Mouse (Mus musculus) frontal cortex, adult (tissue): ENCODE measurements around the gene Tceal6.
A peak's percentile ranks its signal among the peaks of the same experiment; 100 is the strongest.
"Not testable (repeated sequence)": the region's sequence is repeated elsewhere in the genome, so short reads cannot be mapped to it uniquely, and the experiment has no call there.

Experiments used
- ATAC-seq: cut with Nextera tagmentation; 2 replicates; pipeline ENCODE4 v1.9.2; 2017; ENCODE audit warnings: mild to moderate bottlenecking, moderate library complexity, mixed read lengths; ENCODE audit not compliant: low TSS enrichment

Tceal6 gene

DNA sequence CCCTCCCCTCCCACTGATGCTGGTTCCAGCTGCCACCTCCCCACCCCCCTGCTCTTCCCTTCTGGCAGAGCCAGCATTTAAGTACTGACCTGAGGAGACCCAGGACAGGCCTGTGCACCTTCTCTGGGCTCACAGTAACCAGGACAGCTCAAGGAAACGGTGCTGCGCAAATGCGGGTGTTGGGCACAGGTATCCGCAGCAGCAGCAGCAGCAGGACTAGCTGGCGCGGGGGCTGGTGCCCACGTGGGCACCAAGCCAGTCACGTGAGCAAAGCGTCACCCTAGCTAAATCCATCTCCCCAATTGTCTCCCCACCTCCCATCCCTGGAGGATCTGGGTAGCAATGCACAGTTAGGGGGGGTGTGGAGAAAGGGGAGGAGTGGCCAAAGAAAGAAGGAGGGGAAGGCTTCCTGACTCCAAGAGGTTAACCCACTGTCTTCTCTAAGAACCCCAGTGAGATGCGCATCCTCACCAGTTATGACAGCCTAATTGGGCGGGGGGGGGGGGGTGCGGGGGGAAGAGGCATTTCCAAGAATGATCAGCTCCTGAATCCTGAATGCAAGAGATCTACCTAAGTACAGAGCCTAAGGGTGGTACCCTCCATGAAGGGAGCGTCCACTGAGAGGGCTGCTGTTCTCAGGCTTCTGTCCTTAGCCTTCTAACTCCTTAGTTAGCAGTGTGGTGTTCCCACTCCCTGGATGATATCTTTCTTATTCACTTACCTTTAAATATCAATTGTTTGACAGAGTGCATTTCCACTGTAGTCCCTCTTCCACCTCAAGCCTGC, at the start of gene Tceal6:
Gene Tceal6 (minus strand): TSS at position 252 of the 786 bp plus-strand sequence.
- peak; percentile 98 for ATAC-seq

DNA sequence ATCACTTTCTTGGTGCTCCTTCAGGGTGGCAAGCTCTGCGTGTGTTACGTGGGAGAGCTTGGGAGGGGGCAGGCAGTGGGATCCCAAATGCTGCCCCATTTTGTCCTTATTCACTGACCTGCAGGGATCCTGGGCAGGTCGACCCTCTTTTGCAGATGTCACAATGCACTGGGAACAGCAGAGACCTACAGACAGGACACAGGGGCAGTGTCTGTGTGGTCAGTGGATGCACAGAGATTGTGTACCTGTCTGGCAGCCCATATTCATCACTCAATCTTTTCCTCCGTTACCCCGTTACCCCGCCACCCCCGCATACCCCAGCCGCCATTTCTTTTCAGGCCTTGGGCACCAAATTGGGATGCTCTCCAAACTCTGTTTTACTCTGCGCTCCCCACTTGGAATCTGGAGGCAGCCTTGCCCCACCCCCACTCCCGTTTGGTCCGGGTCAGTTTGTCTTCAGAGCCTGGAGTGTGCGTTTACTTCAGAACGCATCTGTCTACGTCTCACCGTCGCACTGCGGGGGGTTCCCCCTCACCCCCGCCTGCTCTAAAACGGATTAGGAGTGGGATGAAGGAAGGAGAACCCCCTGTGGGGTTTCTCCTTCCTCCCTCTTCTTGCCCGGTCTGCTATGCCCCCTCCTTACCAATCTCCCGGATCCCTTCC, 583 bp downstream of the Tceal6 start:
- ATAC-seq, result peak; percentile 50

DNA sequence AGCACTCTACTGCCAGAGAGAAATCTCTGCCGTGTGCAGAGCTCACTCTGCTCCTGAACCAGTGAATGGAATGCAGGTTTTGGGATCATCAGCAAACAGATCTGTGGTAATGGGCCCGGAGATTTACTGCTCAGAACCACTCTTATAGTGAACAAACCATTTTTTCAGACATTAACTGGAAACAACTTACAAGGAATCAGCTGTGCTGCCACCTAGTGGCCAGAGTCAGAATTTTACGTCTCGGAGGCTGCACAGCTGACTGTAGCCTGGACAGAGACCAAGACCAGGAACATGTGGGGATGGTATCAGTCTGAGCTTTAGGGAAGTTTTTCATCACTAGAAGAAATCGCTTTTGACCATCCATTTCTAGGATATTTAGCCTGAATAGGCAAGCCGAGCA, 20.6 kb downstream of the Tceal6 start:
- not testable (repeated sequence) for ATAC-seq

DNA sequence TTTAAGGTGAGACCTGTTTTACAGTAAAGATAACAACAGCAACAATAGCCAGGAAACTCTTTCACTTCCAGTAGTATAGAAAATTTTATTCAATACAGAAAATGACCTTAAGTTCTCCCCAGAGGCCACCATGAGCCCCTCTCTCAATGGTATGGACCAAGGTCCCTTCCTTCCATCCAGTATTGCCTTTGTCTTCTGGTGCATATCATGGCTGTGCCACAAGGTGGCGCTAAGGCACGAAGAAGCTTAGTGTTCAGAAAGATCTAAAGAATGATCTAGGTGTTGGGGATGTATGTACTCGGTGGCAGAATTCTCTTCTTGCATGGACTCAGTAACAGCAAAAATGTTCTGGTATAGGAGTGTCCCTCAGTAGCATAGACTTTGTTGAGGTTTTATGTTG, 21.8 kb downstream of the Tceal6 start:
- ATAC-seq, result not testable (repeated sequence)

DNA sequence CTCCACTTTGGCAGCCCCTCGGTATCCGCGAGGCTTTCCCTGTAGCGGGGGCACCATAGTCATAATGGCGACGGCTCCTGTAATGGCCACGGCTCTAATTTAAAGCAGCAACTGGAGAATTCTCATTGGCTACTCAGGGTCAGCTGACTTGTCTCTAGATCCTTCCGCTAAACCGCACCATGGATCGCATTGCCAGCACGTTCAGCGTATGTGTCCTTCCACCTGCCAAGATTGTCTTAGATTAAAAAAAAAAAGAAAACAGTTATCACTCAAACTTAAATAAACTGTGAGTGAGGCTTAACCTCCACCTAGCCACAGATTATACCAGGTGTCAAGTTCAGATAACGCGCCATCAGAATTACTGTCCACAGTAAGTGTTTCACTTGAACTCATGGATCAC, 33.0 kb downstream of the Tceal6 start, which contains the start of gene Gm15023:
Gene Gm15023 (minus strand): TSS at position 101 of the 400 bp plus-strand sequence.
- not testable (repeated sequence) for ATAC-seq
